Mouse (Mus musculus): Measurements from ENCODE around the gene Olfr671. TPM values are rescaled to one million over a fixed set of nuclear protein-coding genes. Genes with fewer than 3 reads are reported as not detected.

The Olfr671 gene
- polyA plus RNA-seq, 1 experiment from 2014 or later = not detected

Other genes with a start within 250 kb of the Olfr671 start
- gene Usp17le, start 201.7 kb downstream of the Olfr671 start, polyA plus RNA-seq (2014; fragmentation: Nextera tagmentation; extraction: Ambion mirVana) = not detected in 2 replicates
- not detected in 2 replicates for gene Usp17lb, start 136.5 kb downstream of the Olfr671 start, polyA plus RNA-seq (2014; fragmentation: Nextera tagmentation; extraction: Ambion mirVana)
- not detected in 2 replicates for gene Usp17la, start 122.1 kb downstream of the Olfr671 start, polyA plus RNA-seq (2014; fragmentation: Nextera tagmentation; extraction: Ambion mirVana)
- gene Olfr665, start 101.1 kb downstream of the Olfr671 start, polyA plus RNA-seq (2014; fragmentation: Nextera tagmentation; extraction: Ambion mirVana) = not detected in 2 replicates
- not detected in 2 replicates for gene Olfr666, start 83.2 kb downstream of the Olfr671 start, polyA plus RNA-seq (2014; fragmentation: Nextera tagmentation; extraction: Ambion mirVana)
- not detected in 2 replicates for gene Olfr667, start 57.6 kb downstream of the Olfr671 start, polyA plus RNA-seq (2014; fragmentation: Nextera tagmentation; extraction: Ambion mirVana)
- gene Olfr668, start 51.1 kb downstream of the Olfr671 start, polyA plus RNA-seq (2014; fragmentation: Nextera tagmentation; extraction: Ambion mirVana) = not detected in 2 replicates
- gene Olfr669, start 44.9 kb downstream of the Olfr671 start, polyA plus RNA-seq (2014; fragmentation: Nextera tagmentation; extraction: Ambion mirVana) = not detected in 2 replicates
- gene Olfr670, start 16.5 kb downstream of the Olfr671 start, polyA plus RNA-seq (2014; fragmentation: Nextera tagmentation; extraction: Ambion mirVana) = not detected in 2 replicates
- gene Olfr672, start 22.9 kb upstream of the Olfr671 start, polyA plus RNA-seq (2014; fragmentation: Nextera tagmentation; extraction: Ambion mirVana) = not detected in 2 replicates
- gene Olfr675, start 49.3 kb upstream of the Olfr671 start, polyA plus RNA-seq (2014; fragmentation: Nextera tagmentation; extraction: Ambion mirVana) = not detected in 2 replicates
- gene Olfr676, start 53.6 kb upstream of the Olfr671 start, polyA plus RNA-seq (2014; fragmentation: Nextera tagmentation; extraction: Ambion mirVana) = not detected in 2 replicates
- not detected in 2 replicates for gene Olfr677, start 72.2 kb upstream of the Olfr671 start, polyA plus RNA-seq (2014; fragmentation: Nextera tagmentation; extraction: Ambion mirVana)
- not detected in 2 replicates for gene Olfr678, start 85.3 kb upstream of the Olfr671 start, polyA plus RNA-seq (2014; fragmentation: Nextera tagmentation; extraction: Ambion mirVana)
- gene Olfr679, start 102.1 kb upstream of the Olfr671 start, polyA plus RNA-seq (2014; fragmentation: Nextera tagmentation; extraction: Ambion mirVana) = not detected in 2 replicates
- gene Olfr680-ps1, start 113.7 kb upstream of the Olfr671 start, polyA plus RNA-seq (2014; fragmentation: Nextera tagmentation; extraction: Ambion mirVana) = not detected in 2 replicates
- not detected in 2 replicates for gene Olfr681, start 137.7 kb upstream of the Olfr671 start, polyA plus RNA-seq (2014; fragmentation: Nextera tagmentation; extraction: Ambion mirVana)
- gene Olfr683, start 167.9 kb upstream of the Olfr671 start, polyA plus RNA-seq (2014; fragmentation: Nextera tagmentation; extraction: Ambion mirVana) = not detected in 2 replicates
- not detected in 2 replicates for gene Olfr684, start 184.5 kb upstream of the Olfr671 start, polyA plus RNA-seq (2014; fragmentation: Nextera tagmentation; extraction: Ambion mirVana)
- not detected in 2 replicates for gene Olfr685, start 206.9 kb upstream of the Olfr671 start, polyA plus RNA-seq (2014; fragmentation: Nextera tagmentation; extraction: Ambion mirVana)
- not detected in 2 replicates for gene Olfr686, start 228.4 kb upstream of the Olfr671 start, polyA plus RNA-seq (2014; fragmentation: Nextera tagmentation; extraction: Ambion mirVana)